Mouse (Mus musculus) cerebellum, adult 18-20 months (tissue): ENCODE measurements around the gene Fam136a.
A peak's percentile ranks its signal among the peaks of the same experiment; 100 is the strongest.

Experiments used
- DNase-seq, 2 experiments: peaks; one replicate each; pipeline ENCODE4 v3.0.0; 2021

Fam136a gene

GRCm38 (mm10) chr6:86398986-86399385 lies 33.5 kb downstream of the Fam136a start:
- no peak for DNase-seq

GRCm38 (mm10) chr6:86399995-86400394 lies 34.5 kb downstream of the Fam136a start:
- no peak for DNase-seq

- peak; percentile 51 to 63 for DNase-seq
Observed at GRCm38 (mm10) chr6:86400972-86401371, 35.5 kb downstream of the Fam136a start.

DNA sequence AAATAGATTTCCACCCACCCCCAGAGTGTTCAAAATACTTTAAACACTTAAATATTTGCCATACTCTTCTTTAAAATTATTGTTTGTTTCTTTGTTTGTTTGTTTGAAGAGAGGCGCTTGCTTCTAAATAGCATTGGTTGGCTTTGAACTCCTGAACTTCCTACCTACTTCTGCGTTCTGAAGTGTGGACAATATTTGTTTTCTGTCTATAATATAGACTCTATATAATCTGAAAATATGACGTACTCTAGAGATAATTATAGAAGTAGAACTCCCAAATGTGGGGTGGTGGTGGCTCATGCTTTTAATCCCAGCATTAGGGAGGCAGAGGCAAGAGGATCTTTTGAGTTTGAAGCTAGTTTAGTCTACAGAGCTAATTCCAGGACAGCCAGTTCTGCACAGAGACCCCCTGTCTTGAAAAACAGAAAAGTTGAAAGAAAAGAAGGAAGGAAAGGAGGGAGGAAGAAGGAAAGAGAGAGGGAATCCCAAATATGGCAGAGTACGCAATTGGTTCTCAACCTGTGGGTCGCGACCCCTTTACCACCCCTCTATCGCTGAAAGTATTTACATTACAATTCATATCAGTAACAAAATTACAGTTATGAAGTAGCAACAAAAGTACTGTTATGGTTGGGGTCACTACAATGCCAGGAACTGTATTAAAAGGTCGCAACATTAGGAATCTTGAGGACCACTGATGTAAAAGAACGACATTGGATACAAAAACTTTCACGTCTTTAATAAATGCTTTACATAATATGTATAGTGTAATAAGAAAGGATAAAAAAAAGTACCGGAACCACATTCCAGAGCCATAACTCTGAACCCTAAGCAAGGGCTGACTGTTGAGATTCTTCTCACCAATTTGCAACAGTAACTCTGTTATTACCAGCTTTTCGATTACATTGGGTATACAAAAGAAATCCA lies 37.5 kb downstream of the Fam136a start:
- no peak for DNase-seq

GRCm38 (mm10) chr6:86403728-86404099 lies 38.3 kb downstream of the Fam136a start:
- DNase-seq, result peak; percentile 85 to 93

GRCm38 (mm10) chr6:86404100-86404861 lies 38.8 kb downstream of the Fam136a start, which contains the start of gene Tia1:
Tia1 (plus strand) TSS chr6:86404219.
- DNase-seq, result peak; percentile 98

DNA sequence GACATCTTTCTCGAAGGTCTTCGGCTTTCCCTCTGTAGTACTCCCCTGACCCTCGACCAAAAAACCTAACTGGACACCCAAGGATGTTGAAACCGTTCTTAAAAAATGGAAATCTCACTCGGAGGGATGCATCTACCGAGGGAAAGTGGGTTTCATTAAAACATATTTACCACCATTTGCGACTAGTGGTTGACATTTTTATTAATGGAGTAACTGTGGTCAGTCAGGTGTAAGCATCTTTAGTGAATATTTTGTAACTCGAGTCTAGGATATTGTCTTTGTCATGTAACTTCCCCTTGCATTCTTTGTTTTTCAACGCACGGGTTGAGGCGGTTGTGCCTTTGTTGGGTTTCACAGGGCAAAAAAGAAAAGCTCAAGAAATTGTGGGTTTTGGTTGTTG lies 39.5 kb downstream of the Fam136a start:
- no peak for DNase-seq

DNA sequence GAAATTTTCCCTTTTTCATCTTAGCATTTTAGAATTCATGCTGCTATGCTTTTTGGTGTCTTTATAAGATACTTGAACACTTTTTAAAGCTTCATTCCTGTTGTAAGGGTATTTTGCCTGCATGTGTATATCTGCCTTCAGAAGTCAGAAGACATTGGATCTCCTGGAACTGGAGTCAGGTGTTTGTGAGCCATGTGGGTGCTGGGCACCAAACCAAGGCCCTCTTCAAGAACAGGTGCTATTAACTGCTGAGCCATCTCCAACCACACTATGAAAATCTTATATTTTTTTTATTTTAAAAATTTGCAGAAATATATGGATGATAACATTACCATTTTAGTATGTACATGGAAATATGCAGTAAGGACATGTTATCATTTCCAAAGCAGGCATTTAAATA lies 40.9 kb downstream of the Fam136a start:
- peak in 1 of 2 experiments; percentile 23 for DNase-seq

- DNase-seq, result no peak
Observed at GRCm38 (mm10) chr6:86418711-86419110, 53.3 kb downstream of the Fam136a start.

DNA sequence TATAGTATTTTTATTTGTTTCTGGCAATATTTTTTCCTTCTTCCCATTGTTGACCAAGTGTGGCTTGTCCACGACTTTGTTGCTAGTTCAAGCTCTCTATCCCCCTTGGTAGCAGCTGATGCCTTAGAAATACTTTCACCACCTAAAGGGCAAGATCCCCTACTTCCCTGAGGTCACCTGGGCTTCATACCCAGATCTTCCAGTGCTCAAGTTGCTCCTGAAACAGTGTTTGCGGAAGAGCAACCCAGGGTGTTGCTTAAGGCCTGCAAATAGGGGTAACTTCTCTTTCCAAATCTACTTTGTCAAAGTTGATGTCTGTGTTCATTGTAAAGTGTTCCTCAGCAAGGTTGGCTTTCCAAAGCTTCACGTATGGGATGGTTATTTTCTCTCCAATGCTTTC lies 53.8 kb downstream of the Fam136a start:
- DNase-seq, result no peak
